Mouse (Mus musculus): ENCODE measurements around the gene Slc18a2.

Slc18a2 gene

GRCm38 (mm10) chr19:59276354-59276753 lies 15.7 kb downstream of the Slc18a2 start:
- DNase-seq (ENCODE audit: low read depth), result no peak

DNA sequence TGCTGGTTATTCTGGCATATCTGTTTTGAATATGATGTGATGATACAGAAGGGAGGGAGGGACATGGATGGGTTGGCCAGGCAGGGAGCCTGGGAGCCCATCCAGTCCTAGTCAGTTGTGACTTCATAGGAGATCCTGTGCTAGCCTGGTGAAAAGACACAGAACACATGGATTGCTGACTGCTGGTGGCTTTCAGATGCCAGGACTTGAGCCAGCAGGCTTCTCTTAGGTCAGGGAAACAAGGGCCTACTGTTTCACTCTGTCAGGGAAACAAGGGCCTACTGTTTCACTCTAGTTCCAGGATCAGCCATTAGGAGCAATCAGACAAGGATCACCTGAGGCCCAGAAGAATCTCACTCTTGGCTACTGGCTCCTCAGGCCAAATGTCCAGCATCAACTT lies 20.1 kb downstream of the Slc18a2 start:
- DNase-seq (ENCODE audit: low read depth), result no peak

DNA sequence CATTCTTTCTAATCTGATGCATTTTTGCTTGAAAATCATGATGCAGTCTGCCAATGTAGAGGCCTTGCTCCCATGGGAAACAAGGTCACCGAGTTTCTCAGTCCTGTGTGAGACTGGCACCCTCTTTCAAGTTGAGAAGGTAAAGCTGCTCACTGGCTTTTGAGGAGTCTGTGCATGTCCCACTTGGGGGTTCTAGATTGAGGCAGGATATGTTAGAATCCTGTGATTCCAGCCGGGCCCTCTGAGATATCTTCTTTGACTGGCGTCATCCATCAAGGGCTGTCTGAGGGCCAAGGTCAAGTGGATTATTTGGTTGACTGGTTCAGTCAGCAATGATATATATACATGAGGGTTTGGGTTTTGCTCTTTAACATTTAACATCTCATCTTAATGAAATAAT lies 21.3 kb downstream of the Slc18a2 start:
- DNase-seq (ENCODE audit: low read depth), result no peak

- no peak for DNase-seq (ENCODE audit: low read depth)
These were observed 28.3 kb downstream of the Slc18a2 start for GRCm38 (mm10) chr19:59289042-59289441.

- DNase-seq (ENCODE audit: low read depth), result no peak
These were observed 29.1 kb downstream of the Slc18a2 start for GRCm38 (mm10) chr19:59289811-59290210.

DNA sequence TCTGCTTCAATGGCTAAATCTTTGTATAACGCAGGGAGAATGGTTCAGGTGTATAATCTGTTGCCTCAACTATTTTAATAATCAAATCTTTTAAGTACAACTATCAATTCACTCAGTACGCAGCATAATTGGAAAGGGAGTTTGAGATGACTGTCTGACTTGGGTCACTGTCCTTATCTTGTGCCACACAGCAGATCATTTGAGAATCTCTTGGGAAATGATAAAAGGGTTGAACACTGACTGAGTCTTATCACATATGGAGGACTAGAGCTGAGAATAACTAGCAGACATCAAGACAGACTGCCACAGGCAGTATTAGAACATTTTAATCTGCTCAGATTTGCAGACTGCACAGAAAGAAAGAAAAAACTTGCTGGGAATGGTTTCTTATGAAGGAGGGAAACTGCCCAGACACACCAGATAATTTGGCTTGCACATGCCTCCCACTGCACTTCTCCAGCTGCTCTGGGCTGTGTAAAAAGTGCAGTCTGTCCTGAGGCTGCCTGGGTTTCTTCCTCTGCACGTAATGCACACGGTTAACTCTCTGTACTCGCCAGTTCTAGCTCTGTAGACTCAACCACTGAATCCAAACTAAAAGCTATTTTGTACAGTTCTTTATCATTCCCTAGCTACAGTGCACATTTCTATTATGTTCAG lies 31.6 kb downstream of the Slc18a2 start:
- DNase-seq (ENCODE audit: low read depth), result no peak

DNA sequence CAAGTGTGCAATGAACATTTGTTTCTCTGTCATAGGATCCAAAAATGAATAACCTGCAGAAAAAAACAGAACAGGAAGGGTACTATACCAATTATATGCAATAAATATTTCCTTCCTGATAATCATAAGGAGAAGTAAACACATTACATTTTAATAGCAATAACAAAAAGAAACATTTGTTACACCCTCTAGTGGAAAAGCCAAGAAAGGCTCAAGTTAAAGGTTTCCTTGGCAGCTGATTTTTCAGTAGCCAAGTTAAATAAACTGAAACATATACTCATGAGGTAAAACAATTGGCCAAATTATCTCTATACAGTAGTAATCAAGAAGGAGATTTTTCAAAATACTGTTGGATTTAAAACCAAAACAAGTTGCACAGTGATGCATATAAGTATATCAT lies 54.6 kb downstream of the Slc18a2 start:
- DNase-seq (ENCODE audit: low read depth), result no peak

GRCm38 (mm10) chr19:59316571-59316970 lies 55.9 kb downstream of the Slc18a2 start:
- DNase-seq (ENCODE audit: low read depth), result no peak

DNA sequence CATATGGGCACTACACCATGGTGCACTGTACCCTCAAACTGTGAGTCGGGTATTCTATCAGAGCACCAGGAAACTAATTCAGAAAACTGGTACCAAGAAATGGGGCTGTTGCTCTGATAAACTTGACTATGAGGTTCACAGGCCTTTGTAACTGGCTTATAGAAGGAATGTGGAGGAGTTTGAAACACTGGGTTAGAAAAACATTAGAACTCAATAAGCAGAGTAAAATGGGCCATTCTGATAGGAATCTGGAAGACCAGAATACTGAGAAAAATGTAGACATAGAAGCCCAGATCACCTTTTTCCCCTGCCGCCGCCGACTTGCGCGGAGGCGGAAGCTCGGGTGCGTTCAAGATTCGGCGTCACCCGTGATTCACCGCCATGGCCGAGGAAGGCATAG lies 61.3 kb downstream of the Slc18a2 start, which contains the start of gene Rps12-ps3:
Rps12-ps3 (plus strand) TSS at position 301 of the 400 bp plus-strand sequence.
- no peak for DNase-seq (ENCODE audit: low read depth)

DNA sequence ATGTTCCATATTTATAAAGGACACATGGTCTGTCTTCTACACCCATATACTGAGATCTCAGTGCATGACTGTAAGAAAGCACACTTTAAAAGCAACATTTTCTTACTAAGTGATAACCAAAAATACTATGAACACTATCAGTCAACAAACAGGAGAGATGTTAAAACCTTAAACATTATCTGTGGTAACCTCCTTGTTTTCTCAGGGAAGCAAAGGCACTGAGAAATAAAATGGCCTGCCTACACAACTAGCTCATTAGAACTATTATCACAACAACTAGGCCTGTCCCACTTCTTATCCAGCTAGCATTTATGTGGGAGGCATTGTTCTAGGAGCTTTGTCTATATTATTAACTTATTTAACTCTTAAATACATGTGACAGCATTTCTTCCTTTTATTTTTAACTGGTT lies 70.1 kb downstream of the Slc18a2 start:
- no peak for DNase-seq (ENCODE audit: low read depth)

GRCm38 (mm10) chr19:59336655-59337054 lies 76.0 kb downstream of the Slc18a2 start:
- no peak for DNase-seq (ENCODE audit: low read depth)

DNA sequence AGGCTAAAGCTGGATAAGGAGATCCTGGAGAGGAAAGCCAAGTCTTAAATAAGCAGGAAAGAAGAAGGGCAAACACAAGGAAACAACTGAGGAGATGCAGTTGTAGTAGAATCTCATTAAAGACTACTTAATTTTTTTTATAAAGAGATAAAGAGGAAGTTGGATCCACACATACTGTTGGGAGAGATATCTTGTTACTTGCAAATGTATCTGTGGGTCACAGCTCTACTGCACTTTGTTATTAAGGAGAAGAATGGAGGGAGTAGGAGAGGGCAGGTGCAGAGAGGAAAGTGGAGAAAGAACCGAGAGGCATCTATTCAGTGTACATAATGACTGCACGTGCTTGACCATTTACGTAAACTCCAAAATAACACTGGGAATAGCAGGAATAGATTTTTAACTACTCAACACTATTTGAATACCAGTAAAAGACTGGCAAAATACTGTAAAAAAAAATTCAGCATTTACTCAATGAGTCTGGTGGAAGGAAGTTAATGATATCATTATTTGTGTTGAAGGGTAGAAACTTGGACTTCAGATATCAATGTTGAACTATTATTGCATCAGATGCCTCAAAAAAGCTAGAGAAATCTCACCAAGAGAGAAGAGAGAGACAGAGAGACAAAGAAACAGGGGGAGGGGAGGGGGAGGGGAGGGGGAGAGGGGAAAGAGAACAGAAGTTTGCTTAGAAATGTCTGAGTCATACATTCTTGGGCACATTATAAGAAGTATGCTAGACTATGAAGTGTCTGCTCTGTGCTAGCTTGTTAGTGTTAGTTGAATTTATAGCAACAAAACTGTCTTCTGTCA lies 77.4 kb downstream of the Slc18a2 start:
- DNase-seq (ENCODE audit: low read depth), result no peak

- DNase-seq (ENCODE audit: low read depth), result no peak
These were observed 79.2 kb downstream of the Slc18a2 start for GRCm38 (mm10) chr19:59339908-59340307.

- DNase-seq (ENCODE audit: low read depth), result no peak
These were observed 82.3 kb downstream of the Slc18a2 start for GRCm38 (mm10) chr19:59342964-59343363.

- DNase-seq (ENCODE audit: low read depth), result no peak
These were observed 83.6 kb downstream of the Slc18a2 start for GRCm38 (mm10) chr19:59344304-59344711.

DNA sequence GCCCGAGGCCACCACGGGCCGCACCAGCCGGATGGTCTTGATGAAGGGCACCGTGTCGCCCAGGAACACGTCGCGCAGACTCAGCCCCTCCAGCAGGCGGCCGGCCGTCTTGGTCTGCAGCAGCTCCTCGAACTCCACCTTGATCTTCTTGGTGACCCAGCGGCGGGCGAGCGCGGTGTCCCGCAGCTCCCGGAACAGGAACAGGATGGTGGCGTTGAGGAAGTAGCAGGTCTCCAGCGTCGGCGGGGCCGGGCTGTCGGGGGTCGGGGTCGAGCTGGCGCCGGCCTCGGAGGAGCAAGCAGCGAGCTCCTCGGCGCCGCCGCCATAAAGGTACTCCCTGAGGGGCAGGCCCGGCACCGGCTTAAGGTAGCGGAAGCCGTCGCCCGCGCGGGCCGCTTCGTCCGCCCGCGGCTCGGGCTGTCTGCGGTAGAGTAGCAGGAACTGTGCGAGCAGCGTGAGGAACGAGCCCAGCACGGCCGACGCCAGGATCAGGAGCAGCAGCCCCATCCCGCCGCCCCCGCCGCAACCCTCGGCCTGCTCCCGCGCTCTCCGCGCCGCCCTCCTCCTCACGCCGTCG lies 84.5 kb downstream of the Slc18a2 start:
- DNase-seq (ENCODE audit: low read depth), result no peak
